Mouse (Mus musculus): ENCODE measurements at regions not wholly inside any gene's neighbourhood (a gene's known extent, or its start where the extent isn't known, plus 50 kb on each side); places are given as distances from the start of the nearest gene placed in this dataset.

- no peak for TF ChIP-seq POLR2AphosphoS5 (IDR thresholded peaks at IDR 0.05; ENCODE audit: insufficient replicate concordance, low read depth, low read length)
- no peak for TF ChIP-seq CTCF (IDR thresholded peaks at IDR 0.05; ENCODE audit: low read depth, low read length)
These were observed 191.7 kb upstream of the Spaca1 start for GRCm38 (mm10) chr4:34241673-34242072.

All from G1E (cell line).